Mouse (Mus musculus) heart, postnatal 0 days (tissue): Measurements from ENCODE around the gene Mybpc3.

Experiments used
- CTCF ChIP-seq: IDR thresholded peaks from 2 replicates; pipeline ENCODE4 v1.5.1; 2016; ENCODE audit warnings: antibody characterized with exemption, control low read depth, low read depth
- EP300 ChIP-seq: IDR thresholded peaks from 2 replicates; pipeline ENCODE4 v1.6.1; 2016; ENCODE audit warnings: antibody characterized with exemption, low read depth

GRCm38 (mm10) chr2:91176234-91176633 lies 58.3 kb downstream of the Mybpc3 start:
- no peak for TF ChIP-seq CTCF
- no peak for TF ChIP-seq EP300
